Mouse (Mus musculus): ENCODE data around the gene Gm35549. TPM values are rescaled to one million over a fixed set of nuclear protein-coding genes. Genes with fewer than 3 reads are reported as not detected.

The Gm35549 gene
- 0.39 and 0.44 TPM in 2 replicates for polyA plus RNA-seq (2015; fragmentation: Nextera tagmentation; extraction: Ambion mirVana)

GRCm38 (mm10) chr9:122843760-122844159 is at the start of gene Gm35549:
TSS of gene Gm35549 (minus strand) at chr9:122844035.
- Histone ChIP-seq H3K4me3 (replicated peaks) (no peak within 1 kb of the TSS), H3K9me3 (replicated peaks) (no peaks in the 10 kb centered on the region; the same call in 1 of the 2 replicates), H3K36me3 (peaks cover 6% of the 10 kb centered on the region), H3K27me3 (no peaks in the 10 kb centered on the region), H3K9ac (no peak within 1 kb of the TSS), H3K27ac (no peak within 1 kb of the TSS), H3K4me1 (no peaks in the 10 kb centered on the region), H3K4me2 (no peak within 1 kb of the TSS)
- no peak for ATAC-seq (replicated peaks; ENCODE audit: low FRiP score)
- 80% methylated on average over 3 of the region's 3 CpGs for WGBS

- H3K4me2 ChIP-seq = peak overlapping the region; percentile 87
- H3K27me3 ChIP-seq = no peaks in the 10 kb centered on the region
- peak; percentile 90 for ATAC-seq (replicated peaks; ENCODE audit: low FRiP score)
- H3K9me3 ChIP-seq (replicated peaks) = no peaks in the 10 kb centered on the region
- H3K36me3 ChIP-seq = peaks cover 11% of the 10 kb centered on the region
- 6% methylated on average over 54 of the region's 54 CpGs for WGBS
- H3K27ac ChIP-seq = peak overlapping the region; percentile 39; the same call in 1 of the 2 replicates
- H3K9ac ChIP-seq = peak overlapping the region; percentile 78
- H3K4me1 ChIP-seq = 0 out of 2 replicates have a peak, but pooled peaks cover 5% of the 10 kb centered on the region
- peak overlapping the region; percentile 83 for H3K4me3 ChIP-seq (replicated peaks)
Observed at GRCm38 (mm10) chr9:122886372-122887179, 42.7 kb upstream of the Gm35549 start.

- Histone ChIP-seq H3K4me2 (peak within 1 kb of the TSS; percentile 87), H3K36me3 (peaks cover 6% of the 10 kb centered on the region; the same call in 1 of the 2 replicates), H3K4me1 (0 out of 2 replicates have a peak, but pooled peaks cover 5% of the 10 kb centered on the region), H3K4me3 (replicated peaks) (peak within 1 kb of the TSS; percentile 83), H3K27me3 (no peaks in the 10 kb centered on the region), H3K27ac (no peak within 1 kb of the TSS), H3K9me3 (replicated peaks) (no peaks in the 10 kb centered on the region), H3K9ac (no peak within 1 kb of the TSS; the same call in 1 of the 2 replicates)
- no peak for ATAC-seq (replicated peaks; ENCODE audit: low FRiP score)
- WGBS = 85% methylated on average over 3 of the region's 3 CpGs
Observed at GRCm38 (mm10) chr9:122885385-122885784, 41.5 kb upstream of the Gm35549 start, which contains the start of gene Zkscan7. TSS of gene Zkscan7 (plus strand) at chr9:122885685.

- no peaks in the 10 kb centered on the region for H3K9me3 ChIP-seq (replicated peaks)
- no peak overlapping the region for H3K4me3 ChIP-seq (replicated peaks)
- no peaks in the 10 kb centered on the region for H3K36me3 ChIP-seq
- 93% methylated on average over 2 of the region's 2 CpGs for WGBS
- no peaks in the 10 kb centered on the region for H3K4me1 ChIP-seq
- no peak overlapping the region for H3K9ac ChIP-seq
- no peak overlapping the region for H3K27ac ChIP-seq
- H3K27me3 ChIP-seq = no peaks in the 10 kb centered on the region
- H3K4me2 ChIP-seq = no peak overlapping the region
- ATAC-seq (replicated peaks; ENCODE audit: low FRiP score) = no peak
Observed at GRCm38 (mm10) chr9:122875145-122875544, 31.3 kb upstream of the Gm35549 start.

GRCm38 (mm10) chr9:122874653-122875052 is 30.8 kb upstream of the Gm35549 start:
- no peaks in the 10 kb centered on the region for H3K4me1 ChIP-seq
- no peaks in the 10 kb centered on the region for H3K27me3 ChIP-seq
- H3K9me3 ChIP-seq (replicated peaks) = no peaks in the 10 kb centered on the region
- 80% methylated on average over 1 of the region's 1 CpGs for WGBS
- H3K4me3 ChIP-seq (replicated peaks) = no peak overlapping the region
- ATAC-seq (replicated peaks; ENCODE audit: low FRiP score) = no peak
- no peak overlapping the region for H3K9ac ChIP-seq
- H3K36me3 ChIP-seq = no peaks in the 10 kb centered on the region
- H3K4me2 ChIP-seq = no peak overlapping the region
- no peak overlapping the region for H3K27ac ChIP-seq

- Histone ChIP-seq H3K9me3 (replicated peaks) (no peaks in the 10 kb centered on the region), H3K9ac (no peak overlapping the region), H3K36me3 (no peaks in the 10 kb centered on the region), H3K27ac (no peak overlapping the region), H3K4me3 (replicated peaks) (no peak overlapping the region), H3K4me2 (no peak overlapping the region), H3K27me3 (no peaks in the 10 kb centered on the region), H3K4me1 (no peaks in the 10 kb centered on the region)
- no peak for ATAC-seq (replicated peaks; ENCODE audit: low FRiP score)
- WGBS = 86% methylated on average over 4 of the region's 4 CpGs
Observed at GRCm38 (mm10) chr9:122872595-122872994, 28.8 kb upstream of the Gm35549 start.

- peak overlapping the region; percentile 89; the same call in 1 of the 2 replicates for H3K9ac ChIP-seq
- H3K4me1 ChIP-seq = peaks cover 14% of the 10 kb centered on the region
- WGBS = 85% methylated on average over 4 of the region's 4 CpGs
- ATAC-seq (replicated peaks; ENCODE audit: low FRiP score) = peak; percentile 22
- H3K27me3 ChIP-seq = no peaks in the 10 kb centered on the region
- H3K4me3 ChIP-seq (replicated peaks) = peak overlapping the region; percentile 88
- H3K9me3 ChIP-seq (replicated peaks) = peaks cover 15% of the 10 kb centered on the region; the same call in 1 of the 2 replicates
- peak overlapping the region; percentile 73 for H3K4me2 ChIP-seq
- no peak overlapping the region for H3K27ac ChIP-seq
- H3K36me3 ChIP-seq = peaks cover 19% of the 10 kb centered on the region
Observed at GRCm38 (mm10) chr9:122866192-122866591, 22.4 kb upstream of the Gm35549 start.

GRCm38 (mm10) chr9:122865697-122866166 is 21.9 kb upstream of the Gm35549 start, which contains the start of gene Zfp445:
TSS of gene Zfp445 (minus strand) at chr9:122866006.
- peak within 1 kb of the TSS; percentile 73 for H3K4me2 ChIP-seq
- peak within 1 kb of the TSS; percentile 88 for H3K4me3 ChIP-seq (replicated peaks)
- under 1% methylated on average over 34 of the region's 34 CpGs for WGBS
- peaks cover 24% of the 10 kb centered on the region for H3K36me3 ChIP-seq
- peak within 1 kb of the TSS; percentile 86 for H3K27ac ChIP-seq
- H3K9ac ChIP-seq = peak within 1 kb of the TSS; percentile 89
- ATAC-seq (replicated peaks; ENCODE audit: low FRiP score) = peak; percentile 93
- H3K27me3 ChIP-seq = no peaks in the 10 kb centered on the region
- peaks cover 19% of the 10 kb centered on the region; the same call in 1 of the 2 replicates for H3K9me3 ChIP-seq (replicated peaks)
- H3K4me1 ChIP-seq = peaks cover 14% of the 10 kb centered on the region

GRCm38 (mm10) chr9:122864848-122865247 is 21.0 kb upstream of the Gm35549 start:
- Histone ChIP-seq H3K4me1 (peaks cover 14% of the 10 kb centered on the region), H3K9ac (peak overlapping the region; percentile 89), H3K9me3 (replicated peaks) (peaks cover 28% of the 10 kb centered on the region), H3K4me3 (replicated peaks) (peak overlapping the region; percentile 88), H3K27me3 (no peaks in the 10 kb centered on the region), H3K27ac (no peak overlapping the region), H3K4me2 (peak overlapping the region; percentile 73), H3K36me3 (peaks cover 33% of the 10 kb centered on the region)
- WGBS = 64% methylated on average over 3 of the region's 3 CpGs
- no peak for ATAC-seq (replicated peaks; ENCODE audit: low FRiP score)

- peaks cover 14% of the 10 kb centered on the region for H3K4me1 ChIP-seq
- WGBS = 84% methylated on average over 2 of the region's 2 CpGs
- H3K4me3 ChIP-seq (replicated peaks) = no peak overlapping the region
- no peak for ATAC-seq (replicated peaks; ENCODE audit: low FRiP score)
- H3K9me3 ChIP-seq (replicated peaks) = peaks cover 38% of the 10 kb centered on the region
- H3K27ac ChIP-seq = no peak overlapping the region
- no peaks in the 10 kb centered on the region for H3K27me3 ChIP-seq
- peaks cover 44% of the 10 kb centered on the region for H3K36me3 ChIP-seq
- H3K9ac ChIP-seq = no peak overlapping the region
- no peak overlapping the region for H3K4me2 ChIP-seq
Observed at GRCm38 (mm10) chr9:122863731-122864130, 19.9 kb upstream of the Gm35549 start.

- no peak for ATAC-seq (replicated peaks; ENCODE audit: low FRiP score)
- peaks cover 14% of the 10 kb centered on the region for H3K4me1 ChIP-seq
Observed at GRCm38 (mm10) chr9:122860752-122861151, 16.9 kb upstream of the Gm35549 start.

GRCm38 (mm10) chr9:122856716-122857115 is 12.9 kb upstream of the Gm35549 start:
- H3K4me1 ChIP-seq = no peaks in the 10 kb centered on the region
- peaks cover 96% of the 10 kb centered on the region for H3K36me3 ChIP-seq
- H3K27ac ChIP-seq = no peak overlapping the region
- no peak for ATAC-seq (replicated peaks; ENCODE audit: low FRiP score)
- 98% methylated on average over 3 of the region's 3 CpGs for WGBS
- no peak overlapping the region for H3K9ac ChIP-seq
- H3K4me2 ChIP-seq = no peak overlapping the region
- H3K27me3 ChIP-seq = no peaks in the 10 kb centered on the region
- peaks cover 51% of the 10 kb centered on the region for H3K9me3 ChIP-seq (replicated peaks)
- no peak overlapping the region for H3K4me3 ChIP-seq (replicated peaks)

More at GRCm38 (mm10) chr9:122860752-122861151, 16.9 kb upstream of the Gm35549 start:
- Histone ChIP-seq H3K9me3 (replicated peaks) (peaks cover 42% of the 10 kb centered on the region), H3K27ac (no peak overlapping the region), H3K9ac (no peak overlapping the region), H3K27me3 (no peaks in the 10 kb centered on the region), H3K4me2 (no peak overlapping the region), H3K36me3 (peaks cover 71% of the 10 kb centered on the region), H3K4me3 (replicated peaks) (no peak overlapping the region)
